Mouse (Mus musculus): ENCODE measurements around the gene Mtf1. TPM values are rescaled to one million over a fixed set of nuclear protein-coding genes. Genes with fewer than 3 reads are reported as not detected.

The Mtf1 gene
- polyA plus RNA-seq, 1 experiment from 2014 or later: 20.4 TPM

DNA sequence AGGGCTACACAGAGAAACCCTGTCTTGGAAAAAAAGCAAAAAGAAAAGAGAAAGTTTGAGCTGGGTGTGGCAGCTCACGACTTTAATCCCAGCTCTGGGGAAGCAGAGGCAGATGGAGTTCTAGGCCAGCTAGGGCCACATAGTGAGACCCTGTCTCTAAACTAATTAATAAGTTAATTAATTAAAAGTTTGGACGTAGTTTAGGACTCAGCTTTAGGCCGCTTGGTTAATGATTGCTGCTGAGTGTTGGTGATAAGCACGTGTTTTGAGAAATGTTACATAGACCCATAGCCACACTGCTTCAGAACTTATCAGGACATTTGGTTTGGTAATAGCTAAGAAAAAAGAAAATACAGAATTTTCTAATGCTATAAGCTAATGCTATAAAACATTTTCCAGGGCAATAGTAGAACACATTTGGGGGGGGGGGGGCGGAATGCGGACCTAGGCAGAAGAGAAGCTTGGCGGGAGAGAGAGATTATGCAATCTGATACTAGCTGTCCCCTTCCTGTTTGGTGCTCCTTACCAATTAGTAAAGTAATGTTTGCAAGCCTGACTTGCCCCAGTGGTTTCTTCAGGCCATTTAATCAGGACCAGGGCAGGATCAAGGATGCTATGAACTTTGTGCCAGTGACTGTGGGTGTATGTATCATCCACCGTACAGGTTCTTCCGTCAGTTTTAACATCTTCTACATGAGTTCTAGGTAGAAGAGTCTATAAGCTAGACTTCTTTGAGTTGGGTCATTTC lies 7.4 kb downstream of the Mtf1 start:
- no peak for DNase-seq (ENCODE audit: low spot score)
- H3K9me3 ChIP-seq: no peaks in the 10 kb centered on the region
- H3K27me3 ChIP-seq (ENCODE audit: insufficient read depth, poor library complexity, severe bottlenecking): no peaks in the 10 kb centered on the region
- H3K27ac ChIP-seq: no peak overlapping the region
- H3K4me3 ChIP-seq: no peak overlapping the region
- H3K4me1 ChIP-seq (replicated peaks): peaks cover 16% of the 10 kb centered on the region
- WGBS: 88% methylated on average over 9 of the region's 9 CpGs
- H3K36me3 ChIP-seq: peaks cover 85% of the 10 kb centered on the region

- no peak for DNase-seq (ENCODE audit: low spot score)
- Histone ChIP-seq H3K4me3 (no peak overlapping the region), H3K9me3 (no peaks in the 10 kb centered on the region), H3K4me1 (replicated peaks) (peaks cover 16% of the 10 kb centered on the region), H3K27me3 (ENCODE audit: insufficient read depth, poor library complexity, severe bottlenecking) (no peaks in the 10 kb centered on the region), H3K36me3 (peaks cover 81% of the 10 kb centered on the region), H3K27ac (no peak overlapping the region)
- 95% methylated on average over 7 of the region's 7 CpGs for WGBS
Observed at GRCm38 (mm10) chr4:124810056-124810455, 8.2 kb downstream of the Mtf1 start.

DNA sequence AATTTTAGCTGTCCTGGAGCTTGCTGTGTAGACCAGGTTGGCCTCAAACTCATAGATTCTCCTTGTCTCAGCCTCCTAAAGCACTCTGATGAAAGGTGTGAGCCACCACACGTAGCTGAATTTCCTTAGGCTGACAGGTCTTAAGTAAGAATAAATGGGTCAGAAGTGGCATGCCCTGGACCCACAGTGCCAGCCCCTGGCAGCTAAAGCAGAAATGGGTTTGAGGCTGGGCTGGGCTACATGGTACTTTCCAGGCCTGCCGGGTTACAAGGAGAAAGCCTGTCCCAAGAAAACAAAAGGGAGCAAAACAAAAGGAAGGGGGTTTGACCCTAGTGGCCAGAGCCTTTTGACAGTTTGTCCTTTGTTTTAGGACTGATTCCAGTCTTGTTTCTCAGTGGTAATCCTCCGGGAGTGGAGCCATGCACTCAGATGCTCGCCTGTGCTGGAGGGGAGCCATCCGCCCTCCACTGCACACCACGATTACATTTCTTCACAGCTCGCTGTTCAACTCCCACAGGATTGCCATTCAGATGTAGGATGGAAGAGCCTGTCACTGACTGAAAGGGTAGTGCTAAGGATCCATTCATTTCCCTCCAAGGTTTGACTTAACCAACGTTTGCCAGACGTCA lies 9.6 kb downstream of the Mtf1 start:
- peak; percentile 9 for DNase-seq (ENCODE audit: low spot score)
- Histone ChIP-seq H3K9me3 (no peaks in the 10 kb centered on the region), H3K27me3 (ENCODE audit: insufficient read depth, poor library complexity, severe bottlenecking) (no peaks in the 10 kb centered on the region), H3K36me3 (peaks cover 76% of the 10 kb centered on the region), H3K27ac (no peak overlapping the region), H3K4me1 (replicated peaks) (peaks cover 16% of the 10 kb centered on the region), H3K4me3 (no peak overlapping the region)
- WGBS: 23% methylated on average over 9 of the region's 9 CpGs

DNA sequence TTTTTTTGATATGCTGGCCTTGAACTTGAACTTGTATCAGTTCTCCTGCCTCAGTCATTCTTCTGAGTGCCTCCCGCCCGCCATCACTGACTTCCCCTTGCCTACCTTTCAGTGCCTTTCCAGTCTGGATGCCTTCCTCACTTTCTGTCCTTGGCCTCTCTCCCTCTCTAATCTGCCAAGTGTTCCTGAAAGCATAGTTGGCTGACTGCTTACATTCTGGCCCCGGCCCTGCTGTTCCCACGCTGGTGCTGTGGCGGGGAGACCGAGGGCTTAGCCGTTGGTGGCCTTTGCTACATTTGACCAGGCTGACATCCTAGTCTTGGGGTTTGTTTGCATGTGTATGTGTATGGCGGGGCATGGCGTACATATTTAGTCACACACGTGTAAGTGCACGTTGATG lies 14.0 kb downstream of the Mtf1 start:
- Histone ChIP-seq H3K27me3 (ENCODE audit: insufficient read depth, poor library complexity, severe bottlenecking) (no peaks in the 10 kb centered on the region), H3K4me3 (no peak overlapping the region), H3K36me3 (peaks cover 48% of the 10 kb centered on the region), H3K9me3 (no peaks in the 10 kb centered on the region), H3K27ac (no peak overlapping the region), H3K4me1 (replicated peaks) (peaks cover 25% of the 10 kb centered on the region)
- WGBS: 95% methylated on average over 11 of the region's 11 CpGs
- no peak for DNase-seq (ENCODE audit: low spot score)

GRCm38 (mm10) chr4:124817803-124818202 lies 15.9 kb downstream of the Mtf1 start:
- WGBS: 20% methylated on average over 6 of the region's 6 CpGs
- Histone ChIP-seq H3K4me1 (replicated peaks) (peaks cover 14% of the 10 kb centered on the region), H3K36me3 (peaks cover 55% of the 10 kb centered on the region), H3K9me3 (no peaks in the 10 kb centered on the region), H3K4me3 (no peak overlapping the region), H3K27me3 (ENCODE audit: insufficient read depth, poor library complexity, severe bottlenecking) (no peaks in the 10 kb centered on the region), H3K27ac (no peak overlapping the region)
- DNase-seq (ENCODE audit: low spot score): peak; percentile 26

DNA sequence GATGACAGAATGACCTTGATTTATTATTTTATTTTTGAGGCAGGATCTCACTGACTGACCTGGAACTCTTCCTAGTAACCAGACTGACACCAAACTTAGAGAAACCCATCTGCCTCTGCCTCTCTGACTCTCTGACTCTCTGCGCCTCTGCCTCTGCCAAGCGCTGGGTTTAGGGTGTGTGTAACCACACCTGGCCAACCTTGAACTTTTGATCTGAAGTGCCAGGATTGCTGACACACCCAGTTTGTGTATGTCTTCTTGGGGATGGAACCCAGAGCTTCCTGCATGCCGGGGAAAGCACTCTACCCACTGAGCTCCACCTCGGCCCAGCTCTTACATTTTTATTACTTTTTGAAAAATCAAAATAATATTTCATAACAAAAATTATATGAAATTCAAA lies 16.9 kb downstream of the Mtf1 start:
- no peak for DNase-seq (ENCODE audit: low spot score)
- WGBS: 95% methylated on average over 4 of the region's 4 CpGs
- Histone ChIP-seq H3K4me1 (replicated peaks) (peaks cover 14% of the 10 kb centered on the region), H3K27ac (no peak overlapping the region), H3K36me3 (peaks cover 57% of the 10 kb centered on the region), H3K27me3 (ENCODE audit: insufficient read depth, poor library complexity, severe bottlenecking) (no peaks in the 10 kb centered on the region), H3K9me3 (no peaks in the 10 kb centered on the region), H3K4me3 (no peak overlapping the region)

DNA sequence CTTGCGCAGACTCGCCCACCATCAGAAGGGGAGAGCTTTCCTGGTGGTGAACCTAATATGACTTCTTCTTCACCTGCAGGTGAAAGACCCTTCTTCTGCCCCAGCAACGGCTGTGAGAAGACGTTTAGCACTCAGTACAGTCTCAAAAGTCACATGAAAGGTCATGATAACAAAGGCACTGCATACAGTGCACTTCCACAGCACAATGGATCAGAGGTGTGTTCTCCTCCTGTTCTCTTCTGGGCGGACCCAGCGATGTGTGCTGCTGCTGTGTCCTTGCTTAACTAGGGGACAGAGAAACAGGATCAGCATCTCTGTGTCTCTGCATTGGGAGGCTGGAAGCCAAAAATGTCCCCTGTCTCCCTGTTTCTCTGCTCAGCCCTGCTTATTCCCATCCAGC lies 23.1 kb downstream of the Mtf1 start:
- Histone ChIP-seq H3K9me3 (no peaks in the 10 kb centered on the region), H3K27me3 (ENCODE audit: insufficient read depth, poor library complexity, severe bottlenecking) (no peaks in the 10 kb centered on the region), H3K36me3 (peaks cover 97% of the 10 kb centered on the region), H3K27ac (no peak overlapping the region), H3K4me1 (replicated peaks) (no peaks in the 10 kb centered on the region), H3K4me3 (no peak overlapping the region)
- 95% methylated on average over 6 of the region's 6 CpGs for WGBS
- DNase-seq (ENCODE audit: low spot score): no peak

GRCm38 (mm10) chr4:124825371-124825965 lies 23.6 kb downstream of the Mtf1 start:
- no peak for DNase-seq (ENCODE audit: low spot score)
- H3K27ac ChIP-seq: no peak overlapping the region
- 95% methylated on average over 21 of the region's 21 CpGs for WGBS
- no peaks in the 10 kb centered on the region for H3K4me1 ChIP-seq (replicated peaks)
- H3K4me3 ChIP-seq: no peak overlapping the region
- no peaks in the 10 kb centered on the region for H3K27me3 ChIP-seq (ENCODE audit: insufficient read depth, poor library complexity, severe bottlenecking)
- H3K9me3 ChIP-seq: no peaks in the 10 kb centered on the region
- H3K36me3 ChIP-seq: peaks cover 97% of the 10 kb centered on the region

DNA sequence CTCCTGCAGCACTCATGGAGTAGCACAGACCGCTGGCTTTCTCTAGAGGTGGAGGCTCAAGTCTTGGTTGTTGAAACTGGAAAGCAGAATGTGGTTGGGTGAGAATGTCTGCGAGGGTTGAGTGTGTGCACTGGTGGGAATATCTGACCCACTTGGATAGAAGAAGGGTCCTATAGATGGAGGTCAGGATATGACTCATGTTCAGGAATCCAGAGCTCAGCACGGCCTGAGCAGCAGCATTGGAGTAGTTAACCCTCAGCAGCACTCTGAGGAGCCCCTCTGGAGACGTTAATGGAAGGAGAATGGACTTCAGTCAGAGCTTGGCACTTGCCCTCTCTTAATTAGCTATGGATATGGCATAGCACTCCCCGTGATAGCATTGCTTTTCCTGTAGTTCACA lies 27.8 kb downstream of the Mtf1 start:
- Histone ChIP-seq H3K27me3 (ENCODE audit: insufficient read depth, poor library complexity, severe bottlenecking) (no peaks in the 10 kb centered on the region), H3K9me3 (no peaks in the 10 kb centered on the region), H3K4me3 (no peak overlapping the region), H3K36me3 (peaks cover 91% of the 10 kb centered on the region), H3K4me1 (replicated peaks) (no peaks in the 10 kb centered on the region), H3K27ac (no peak overlapping the region)
- WGBS: 86% methylated on average over 5 of the region's 5 CpGs
- no peak for DNase-seq (ENCODE audit: low spot score)

- no peaks in the 10 kb centered on the region for H3K27me3 ChIP-seq (ENCODE audit: insufficient read depth, poor library complexity, severe bottlenecking)
- H3K4me1 ChIP-seq (replicated peaks): no peaks in the 10 kb centered on the region
- WGBS: 97% methylated on average over 10 of the region's 10 CpGs
- peaks cover 84% of the 10 kb centered on the region for H3K36me3 ChIP-seq
- DNase-seq (ENCODE audit: low spot score): no peak
- H3K4me3 ChIP-seq: no peak overlapping the region
- no peak overlapping the region for H3K27ac ChIP-seq
- no peaks in the 10 kb centered on the region for H3K9me3 ChIP-seq
Observed at GRCm38 (mm10) chr4:124832796-124833195, 30.9 kb downstream of the Mtf1 start.

- H3K4me3 ChIP-seq: no peak overlapping the region
- no peaks in the 10 kb centered on the region for H3K4me1 ChIP-seq (replicated peaks)
- no peak for DNase-seq (ENCODE audit: low spot score)
- no peaks in the 10 kb centered on the region for H3K27me3 ChIP-seq (ENCODE audit: insufficient read depth, poor library complexity, severe bottlenecking)
- WGBS: 91% methylated on average over 14 of the region's 14 CpGs
- peaks cover 90% of the 10 kb centered on the region for H3K36me3 ChIP-seq
- H3K9me3 ChIP-seq: peaks cover 6% of the 10 kb centered on the region; the same call in 1 of the 2 replicates
- no peak overlapping the region for H3K27ac ChIP-seq
Observed at GRCm38 (mm10) chr4:124838035-124838700, 36.3 kb downstream of the Mtf1 start.

GRCm38 (mm10) chr4:124840998-124841397 lies 39.1 kb downstream of the Mtf1 start:
- no peak overlapping the region for H3K27ac ChIP-seq
- WGBS: 95% methylated on average over 1 of the region's 1 CpGs
- DNase-seq (ENCODE audit: low spot score): no peak
- peaks cover 94% of the 10 kb centered on the region for H3K36me3 ChIP-seq
- H3K4me3 ChIP-seq: no peak overlapping the region
- no peaks in the 10 kb centered on the region for H3K27me3 ChIP-seq (ENCODE audit: insufficient read depth, poor library complexity, severe bottlenecking)
- H3K4me1 ChIP-seq (replicated peaks): peaks cover 5% of the 10 kb centered on the region; the same call in 1 of the 2 replicates
- peaks cover 6% of the 10 kb centered on the region; the same call in 1 of the 2 replicates for H3K9me3 ChIP-seq

DNA sequence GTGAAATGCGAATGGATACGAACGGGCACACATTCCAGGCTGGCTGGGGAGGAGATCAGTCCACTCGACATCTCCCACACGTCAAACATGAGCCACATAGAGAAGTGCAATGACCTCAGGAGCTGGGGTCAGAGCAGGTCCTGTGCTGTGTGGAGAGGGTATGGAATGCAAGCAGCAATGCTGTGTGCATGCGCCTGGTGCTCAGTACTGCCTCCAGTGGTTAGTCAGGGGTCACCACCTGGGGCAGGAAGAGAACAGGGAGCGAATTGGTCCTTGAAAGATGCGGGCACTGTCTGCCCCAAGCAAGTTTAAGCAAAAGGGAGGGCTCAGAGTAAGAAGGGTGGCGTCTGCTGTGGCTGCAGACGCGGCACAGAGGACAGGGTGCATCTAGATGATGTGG lies 41.6 kb downstream of the Mtf1 start:
- H3K4me3 ChIP-seq: no peak overlapping the region
- no peaks in the 10 kb centered on the region for H3K27me3 ChIP-seq (ENCODE audit: insufficient read depth, poor library complexity, severe bottlenecking)
- 55% methylated on average over 11 of the region's 11 CpGs for WGBS
- peaks cover 6% of the 10 kb centered on the region; the same call in 1 of the 2 replicates for H3K9me3 ChIP-seq
- H3K36me3 ChIP-seq: peaks cover 80% of the 10 kb centered on the region
- H3K27ac ChIP-seq: no peak overlapping the region
- peak; percentile 45 for DNase-seq (ENCODE audit: low spot score)
- H3K4me1 ChIP-seq (replicated peaks): peaks cover 9% of the 10 kb centered on the region

Data from hindbrain, embryonic 10.5 days (tissue).